Mouse (Mus musculus) liver, embryonic 14.5 days (tissue): ENCODE measurements around the gene Men1. TPM values are rescaled to one million over a fixed set of nuclear protein-coding genes. Genes with fewer than 3 reads are reported as not detected.

Experiments
- ATAC-seq: fragments of 200-750 bp; cut with Nextera tagmentation; 2 replicates; pipeline ENCODE4 v1.8.0; 2017; ENCODE audit warnings: moderate number of reproducible peaks, mild to moderate bottlenecking, moderate library complexity; ENCODE audit not compliant: insufficient read depth
- DNase-seq, 3 experiments: peaks; one replicate each; pipeline ENCODE4 v3.0.0-alpha.2; 2012 to 2013; ENCODE audit warnings: low read depth in 3 of 3, low spot score in 3 of 3
- H3K27ac ChIP-seq: fragments of 300-500 bp; sonication (generic); 2 replicates; pipeline ENCODE4 v1.5.1; 2014; ENCODE audit warnings: moderate library complexity, mild to moderate bottlenecking, control low read depth, inconsistent platforms
- H3K27me3 ChIP-seq: fragments of 300-500 bp; sonication (generic); 2 replicates; pipeline ENCODE4 v1.6.1; 2014; ENCODE audit warnings: mild to moderate bottlenecking, low read length, moderate library complexity; ENCODE audit not compliant: control insufficient read depth, insufficient read depth
- H3K36me3 ChIP-seq: fragments of 300-500 bp; sonication (generic); replicated peaks from 2 replicates; pipeline ENCODE4 v1.6.1; 2014; ENCODE audit warnings: low read depth; ENCODE audit not compliant: control insufficient read depth, insufficient read depth
- H3K4me1 ChIP-seq, 2 experiments: fragments of 200-500 bp in 1 of 2; fragments of 300-500 bp in 1 of 2; sonication (generic) in 1 of 2; replicated peaks; 2 replicates each; pipeline ENCODE4 v1.6.1; 2012 to 2014; ENCODE audit warnings: antibody characterized with exemption in 1 of 2, inconsistent platforms in 1 of 2, low read length in 1 of 2; ENCODE audit not compliant: control insufficient read depth in 2 of 2, insufficient read depth in 2 of 2
- H3K4me2 ChIP-seq: fragments of 300-500 bp; sonication (generic); 2 replicates; pipeline ENCODE4 v1.6.1; 2014; ENCODE audit warnings: low read depth, mild to moderate bottlenecking, control low read depth, moderate library complexity
- H3K4me3 ChIP-seq, 2 experiments: fragments of 200-500 bp in 1 of 2; fragments of 300-500 bp in 1 of 2; sonication (generic) in 1 of 2; 2 replicates each; pipeline ENCODE4 v1.5.1; 2012 to 2014; ENCODE audit warnings: low read depth in 2 of 2, low read length in 2 of 2, mild to moderate bottlenecking in 2 of 2, control low read depth in 1 of 2, inconsistent platforms in 1 of 2, moderate library complexity in 1 of 2; ENCODE audit not compliant: insufficient read depth in 1 of 2
- H3K9ac ChIP-seq: fragments of 300-500 bp; sonication (generic); replicated peaks from 2 replicates; pipeline ENCODE4 v1.6.1; 2014; ENCODE audit warnings: mild to moderate bottlenecking, control low read depth, moderate library complexity
- H3K9me3 ChIP-seq: fragments of 300-500 bp; sonication (generic); 2 replicates; pipeline ENCODE4 v1.6.1; 2016; ENCODE audit warnings: low read length, mixed read lengths; ENCODE audit not compliant: control insufficient read depth
- CTCF ChIP-seq: IDR thresholded peaks from 2 replicates; pipeline ENCODE4 v1.5.1; 2016; ENCODE audit warnings: antibody characterized with exemption, low read depth, control low read depth
- EP300 ChIP-seq: IDR thresholded peaks from 2 replicates; pipeline ENCODE4 v1.6.1; 2016; ENCODE audit warnings: antibody characterized with exemption, low read depth
- WGBS: fragments of 180-500 bp; shearing (Covaris S2); extraction: QIAGEN DNeasy Blood & Tissue Kit; methylation state at CpG from one replicate; pipeline ENCODE4 v1.1.7; 2014; ENCODE audit not compliant: insufficient replicate concordance; 5-methylcytosine and 5-hydroxymethylcytosine counted together
- polyA plus RNA-seq, 2 experiments: library from polyadenylated mRNA; depleted of rRNA in 1 of 2; stranded (reverse) in 1 of 2; unstranded in 1 of 2; fragments of >200 nt; fragmentation: Nextera tagmentation in 1 of 2; extraction: Ambion mirVana in 1 of 2; gene quantifications; 2 replicates each; pipeline versions ENCODE4 v1.2.1 to v1.2.3; 2012 to 2014

Men1 gene
- polyA plus RNA-seq, 2 experiments, result 12.5 to 20.4 TPM

GRCm38 (mm10) chr19:6375423-6376254 lies 40.9 kb downstream of the Men1 start:
- H3K4me3 ChIP-seq, result no peak overlapping the region
- ATAC-seq, result no peak
- peaks cover 81% of the 10 kb centered on the region for H3K36me3 ChIP-seq
- WGBS, result 93% methylated on average over 42 of the region's 42 CpGs
- no peaks in the 10 kb centered on the region for H3K4me1 ChIP-seq
- no peak for DNase-seq
- no peak overlapping the region for H3K4me2 ChIP-seq
- H3K27me3 ChIP-seq, result no peaks in the 10 kb centered on the region
- no peaks in the 10 kb centered on the region for H3K9me3 ChIP-seq
- no peak overlapping the region for H3K9ac ChIP-seq
- no peak overlapping the region for H3K27ac ChIP-seq
- TF ChIP-seq EP300 (no peak), CTCF (no peak)

GRCm38 (mm10) chr19:6376255-6376564 lies 41.4 kb downstream of the Men1 start:
- no peaks in the 10 kb centered on the region for H3K27me3 ChIP-seq
- H3K4me2 ChIP-seq, result no peak overlapping the region
- no peak overlapping the region for H3K9ac ChIP-seq
- no peaks in the 10 kb centered on the region for H3K9me3 ChIP-seq
- 80% methylated on average over 14 of the region's 14 CpGs for WGBS
- no peaks in the 10 kb centered on the region for H3K4me1 ChIP-seq
- H3K36me3 ChIP-seq, result peaks cover 75% of the 10 kb centered on the region
- no peak overlapping the region for H3K27ac ChIP-seq
- H3K4me3 ChIP-seq, result no peak overlapping the region
- no peak for TF ChIP-seq EP300
- peak; percentile 86 for TF ChIP-seq CTCF
- DNase-seq (no peak), ATAC-seq (no peak)

GRCm38 (mm10) chr19:6376643-6377042 lies 41.9 kb downstream of the Men1 start:
- Histone ChIP-seq H3K27ac (no peak overlapping the region), H3K4me1 (no peaks in the 10 kb centered on the region), H3K27me3 (no peaks in the 10 kb centered on the region), H3K9me3 (no peaks in the 10 kb centered on the region), H3K4me2 (no peak overlapping the region), H3K4me3 (no peak overlapping the region), H3K36me3 (peaks cover 71% of the 10 kb centered on the region), H3K9ac (no peak overlapping the region)
- WGBS, result 72% methylated on average over 2 of the region's 2 CpGs
- DNase-seq (no peak), ATAC-seq (no peak)
- TF ChIP-seq EP300, result no peak
- TF ChIP-seq CTCF, result no peak

- ATAC-seq (no peak), DNase-seq (no peak)
- H3K27me3 ChIP-seq, result no peaks in the 10 kb centered on the region
- TF ChIP-seq CTCF (no peak), EP300 (no peak)
- H3K4me2 ChIP-seq, result no peak overlapping the region
- peaks cover 62% of the 10 kb centered on the region for H3K36me3 ChIP-seq
- H3K9me3 ChIP-seq, result no peaks in the 10 kb centered on the region
- H3K27ac ChIP-seq, result no peak overlapping the region
- no peak overlapping the region for H3K9ac ChIP-seq
- no peaks in the 10 kb centered on the region for H3K4me1 ChIP-seq
- H3K4me3 ChIP-seq, result no peak overlapping the region
- WGBS, result 81% methylated on average over 11 of the region's 11 CpGs
Measured at GRCm38 (mm10) chr19:6377327-6378040, 42.7 kb downstream of the Men1 start.

- Histone ChIP-seq H3K27me3 (no peaks in the 10 kb centered on the region), H3K9me3 (no peaks in the 10 kb centered on the region), H3K4me3 (no peak overlapping the region), H3K36me3 (peaks cover 32% of the 10 kb centered on the region), H3K9ac (no peak overlapping the region), H3K4me1 (peaks cover 0 to 4% of the 10 kb centered on the region in 2 experiments; a peak in 2 of 4 replicates), H3K27ac (no peak overlapping the region), H3K4me2 (no peak overlapping the region)
- 89% methylated on average over 9 of the region's 9 CpGs for WGBS
- TF ChIP-seq EP300 (no peak), CTCF (no peak)
- ATAC-seq (no peak), DNase-seq (no peak)
Measured at GRCm38 (mm10) chr19:6380411-6381166, 45.8 kb downstream of the Men1 start.
